Mouse (Mus musculus) retina, postnatal 1 day (tissue): ENCODE data around the gene Prss46.
A peak's percentile ranks its signal among the peaks of the same experiment; 100 is the strongest.
"Not testable (repeated sequence)": the region's sequence is repeated elsewhere in the genome, so short reads cannot be mapped to it uniquely, and the experiment has no call there.

Experiments used
- DNase-seq: peaks from one replicate; pipeline ENCODE4 v3.0.0-alpha.2; 2012

Prss46 gene

GRCm38 (mm10) chr9:110844206-110844605 lies at the start of gene Prss46:
Gene Prss46, plus strand, starts transcription at chr9:110844506.
- DNase-seq: no peak

- DNase-seq: no peak
Measured at GRCm38 (mm10) chr9:110797013-110797412, 47.3 kb upstream of the Prss46 start.

GRCm38 (mm10) chr9:110797866-110798265 lies 46.4 kb upstream of the Prss46 start, which contains the start of gene Prss42:
Gene Prss42, plus strand, starts transcription at chr9:110798166.
- DNase-seq: no peak

GRCm38 (mm10) chr9:110800834-110801479 lies 43.3 kb upstream of the Prss46 start:
- no peak for DNase-seq

- DNase-seq: no peak
Measured at GRCm38 (mm10) chr9:110803294-110803693, 41.0 kb upstream of the Prss46 start.

GRCm38 (mm10) chr9:110810051-110810450 lies 34.3 kb upstream of the Prss46 start:
- no peak for DNase-seq

GRCm38 (mm10) chr9:110813789-110814188 lies 30.5 kb upstream of the Prss46 start, which contains the start of gene Prss44:
Gene Prss44, plus strand, starts transcription at chr9:110813994.
- DNase-seq: no peak

- DNase-seq: not testable (repeated sequence)
Measured at GRCm38 (mm10) chr9:110820546-110820945, 23.8 kb upstream of the Prss46 start.

- no peak for DNase-seq
Measured at GRCm38 (mm10) chr9:110821436-110821835, 22.9 kb upstream of the Prss46 start.

- DNase-seq: no peak
Measured at GRCm38 (mm10) chr9:110825426-110825825, 18.9 kb upstream of the Prss46 start.

GRCm38 (mm10) chr9:110825832-110826231 lies 18.5 kb upstream of the Prss46 start:
- no peak for DNase-seq

GRCm38 (mm10) chr9:110826390-110826789 lies 17.9 kb upstream of the Prss46 start, which contains the start of gene Prss43:
Gene Prss43, plus strand, starts transcription at chr9:110826690.
- no peak for DNase-seq

- peak; percentile 65 for DNase-seq
Measured at GRCm38 (mm10) chr9:110833021-110833420, 11.3 kb upstream of the Prss46 start.

GRCm38 (mm10) chr9:110834411-110834810 lies 9.9 kb upstream of the Prss46 start, which contains the start of gene Prss45:
Gene Prss45, plus strand, starts transcription at chr9:110834588.
- DNase-seq: peak; percentile 10

- no peak for DNase-seq
Measured at GRCm38 (mm10) chr9:110834961-110835360, 9.3 kb upstream of the Prss46 start.

GRCm38 (mm10) chr9:110836112-110836511 lies 8.2 kb upstream of the Prss46 start:
- no peak for DNase-seq

GRCm38 (mm10) chr9:110840905-110841304 lies 3.4 kb upstream of the Prss46 start:
- DNase-seq: no peak

- DNase-seq: no peak
Measured at GRCm38 (mm10) chr9:110841438-110841837, 2.9 kb upstream of the Prss46 start.

- no peak for DNase-seq
Measured at GRCm38 (mm10) chr9:110849162-110849561, 4.9 kb downstream of the Prss46 start.

GRCm38 (mm10) chr9:110855903-110856302 lies 11.6 kb downstream of the Prss46 start:
- no peak for DNase-seq

GRCm38 (mm10) chr9:110856920-110857319 lies 12.6 kb downstream of the Prss46 start:
- DNase-seq: no peak

GRCm38 (mm10) chr9:110857781-110858472 lies 13.6 kb downstream of the Prss46 start, which contains the start of gene Prss50:
Gene Prss50, plus strand, starts transcription at chr9:110857967.
- DNase-seq: peak; percentile 60

GRCm38 (mm10) chr9:110858523-110858922 lies 14.2 kb downstream of the Prss46 start:
- DNase-seq: no peak

- no peak for DNase-seq
Measured at GRCm38 (mm10) chr9:110858967-110859596, 14.8 kb downstream of the Prss46 start.
